Mouse (Mus musculus): ENCODE data around the gene Plk2.

DNA sequence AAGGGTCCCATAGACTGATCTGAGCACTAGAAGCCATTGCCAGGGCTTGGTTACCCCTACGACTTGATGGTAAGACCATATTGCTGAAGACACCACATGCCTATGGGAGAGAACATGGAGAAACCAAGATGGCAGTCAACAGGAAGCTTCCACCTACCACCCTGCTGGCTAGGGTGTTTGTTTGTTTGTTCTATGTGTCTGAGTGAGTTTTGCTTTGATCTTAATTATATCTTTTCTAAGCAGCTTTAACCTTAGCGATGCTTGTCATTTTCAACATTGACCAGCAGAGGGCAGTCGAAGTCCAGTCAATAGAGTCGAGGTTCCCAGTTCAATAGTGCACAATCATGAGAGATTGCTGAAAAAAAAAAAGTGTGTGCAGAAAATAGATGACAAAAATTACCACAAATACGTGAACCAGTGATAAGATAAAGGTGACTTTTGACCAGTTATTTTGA, 12.4 kb upstream of the Plk2 start:
- TF ChIP-seq CTCF (IDR thresholded peaks at IDR 0.05; ENCODE audit: borderline replicate concordance, insufficient read depth, low read length) (no peak), POLR2A (IDR thresholded peaks at IDR 0.05; ENCODE audit: low read depth, low read length) (no peak)

Measured in embryonic fibroblast, embryonic 13.5 days (primary cell).